Mouse (Mus musculus): ENCODE data around the gene Trim66. TPM values are rescaled to one million over a fixed set of nuclear protein-coding genes. Genes with fewer than 3 reads are reported as not detected.
A peak's percentile ranks its signal among the peaks of the same experiment; 100 is the strongest.

The Trim66 gene
- total RNA-seq, 4 experiments from 2014 or later, result 0.07 to 0.13 (median 0.12) TPM

- DNase-seq (ENCODE audit: low spot score in 2 of 2), result no peak
Observed at GRCm38 (mm10) chr7:109455748-109456147, 52.2 kb downstream of the Trim66 start.

GRCm38 (mm10) chr7:109454856-109455255 is 53.1 kb downstream of the Trim66 start:
- no peak for DNase-seq (ENCODE audit: low spot score in 2 of 2)

GRCm38 (mm10) chr7:109448060-109448459 is 59.9 kb downstream of the Trim66 start:
- no peak for DNase-seq (ENCODE audit: low spot score in 2 of 2)

GRCm38 (mm10) chr7:109445012-109445411 is 62.9 kb downstream of the Trim66 start:
- DNase-seq (ENCODE audit: low spot score in 2 of 2), result no peak

GRCm38 (mm10) chr7:109442739-109443138 is 65.2 kb downstream of the Trim66 start:
- no peak for DNase-seq (ENCODE audit: low spot score in 2 of 2)

- no peak for DNase-seq (ENCODE audit: low spot score in 2 of 2)
Observed at GRCm38 (mm10) chr7:109440697-109441269, 67.2 kb downstream of the Trim66 start.

- peak; percentile 18 to 39 for DNase-seq (ENCODE audit: low spot score in 2 of 2)
Observed at GRCm38 (mm10) chr7:109438781-109439591, 68.9 kb downstream of the Trim66 start, which contains the start of gene Stk33. Gene Stk33 (minus strand): TSS chr7:109439081.

- no peak for DNase-seq (ENCODE audit: low spot score in 2 of 2)
Observed at GRCm38 (mm10) chr7:109424422-109425159, 83.3 kb downstream of the Trim66 start.

- no peak for DNase-seq (ENCODE audit: low spot score in 2 of 2)
Observed at GRCm38 (mm10) chr7:109422803-109423202, 85.1 kb downstream of the Trim66 start.

GRCm38 (mm10) chr7:109405491-109405890 is 102.4 kb downstream of the Trim66 start:
- no peak for DNase-seq (ENCODE audit: low spot score in 2 of 2)

GRCm38 (mm10) chr7:109399299-109399698 is 108.6 kb downstream of the Trim66 start:
- DNase-seq (ENCODE audit: low spot score in 2 of 2), result no peak

Small RNA genes lying within 50 kb of the gene (microRNA-seq; reads per million reads assigned to microRNA genes)
- not detected for gene Gm47284

Other genes starting within 250 kb of the Trim66 start
- 10 to 100 TPM in 3 of 4 experiments, 1 to 10 TPM in 1; 4.0 to 13.1 (median 11.1) TPM for gene Stk33, start 69.1 kb downstream of the Trim66 start, total RNA-seq (2022)
- gene Rpl27a, start 11.0 kb upstream of the Trim66 start, total RNA-seq (2022), result 10 to 100 TPM; 66.8 to 96.7 (median 83.2) TPM
- 1 to 10 TPM; 3.7 to 5.7 (median 4.7) TPM for gene St5, start 195.5 kb upstream of the Trim66 start, total RNA-seq (2022)
- 10 to 100 TPM; 15.6 to 26.7 (median 24.0) TPM for gene Akip1, start 195.6 kb upstream of the Trim66 start, total RNA-seq (2022)
- gene BC051019, start 215.7 kb upstream of the Trim66 start, total RNA-seq (2022), result not detected
- not detected for gene Ascl3, start 223.6 kb upstream of the Trim66 start, total RNA-seq (2022)
- gene Tmem9b, start 244.7 kb upstream of the Trim66 start, total RNA-seq (2022), result 10 to 100 TPM; 28.9 to 32.9 (median 31.3) TPM

Measured in gastrocnemius, adult 8-10 months (tissue).